Mouse (Mus musculus) thymus, adult 18-20 months (tissue): ENCODE data around the gene Ptpn3.
"Not testable (repeated sequence)": the region's sequence is repeated elsewhere in the genome, so short reads cannot be mapped to it uniquely, and the experiment has no call there.

Experiments used
- DNase-seq, 2 experiments: peaks; one replicate each; pipeline ENCODE4 v3.0.0; 2022; ENCODE audit warnings: mixed read lengths in 2 of 2

Ptpn3 gene

DNA sequence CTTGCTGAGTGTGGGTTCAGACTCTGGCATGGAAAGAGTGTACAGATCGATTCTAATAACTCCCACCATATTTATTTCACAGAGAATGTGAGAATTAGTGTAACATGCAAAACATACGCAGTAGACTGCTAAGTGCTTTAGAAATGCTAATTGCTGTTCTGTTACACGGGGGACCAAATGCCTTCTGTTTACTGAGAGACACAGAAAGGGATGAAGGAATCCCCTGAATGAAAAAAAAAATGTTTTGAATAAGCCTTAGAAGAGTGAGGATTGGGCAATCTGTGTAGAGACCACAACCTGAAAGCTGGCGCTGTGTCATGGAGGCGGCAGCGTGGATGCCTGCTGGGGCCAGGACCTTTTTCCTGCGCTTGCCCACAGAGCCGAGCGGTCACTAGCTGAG is 86.8 kb downstream of the Ptpn3 start:
- DNase-seq: no peak

DNA sequence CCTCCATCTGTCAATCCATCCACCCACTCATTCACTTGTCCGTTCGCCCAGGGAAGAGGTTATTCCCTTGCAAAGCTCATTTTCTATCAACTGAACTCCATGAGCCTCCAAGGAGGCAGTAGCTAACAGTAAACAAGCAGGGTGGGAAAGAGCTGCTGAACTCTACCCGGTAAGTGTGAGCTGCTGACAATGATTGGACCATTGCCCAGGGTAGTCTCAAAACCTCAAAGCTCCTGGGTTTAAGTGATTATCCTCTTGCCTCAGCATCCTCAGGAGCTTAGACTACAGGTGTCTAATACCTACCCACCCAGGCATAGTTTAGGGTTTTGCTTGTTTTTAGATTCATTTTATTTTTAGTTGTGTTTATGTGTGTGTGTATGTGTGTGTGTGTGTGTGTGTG is 87.5 kb downstream of the Ptpn3 start:
- no peak for DNase-seq

DNA sequence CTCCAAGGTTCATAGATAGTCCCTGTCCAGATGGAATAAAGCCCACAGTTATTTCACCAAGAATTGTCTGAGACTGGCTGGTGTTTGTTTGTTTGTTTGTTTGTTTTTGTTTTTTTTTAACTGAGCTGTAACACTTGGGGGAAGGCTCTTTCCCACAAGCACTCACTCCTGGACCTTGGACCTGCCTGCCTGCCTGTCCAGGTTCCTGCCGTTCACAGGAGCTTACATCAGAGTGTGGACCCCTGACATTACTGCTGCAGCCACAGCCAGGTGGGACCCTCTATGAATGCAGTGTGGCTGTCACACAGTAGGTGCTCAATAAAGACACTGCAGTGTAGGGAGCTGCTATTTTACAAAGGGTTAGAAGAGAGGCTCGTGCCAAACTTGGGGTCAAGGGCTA is 89.9 kb downstream of the Ptpn3 start:
- DNase-seq: no peak

DNA sequence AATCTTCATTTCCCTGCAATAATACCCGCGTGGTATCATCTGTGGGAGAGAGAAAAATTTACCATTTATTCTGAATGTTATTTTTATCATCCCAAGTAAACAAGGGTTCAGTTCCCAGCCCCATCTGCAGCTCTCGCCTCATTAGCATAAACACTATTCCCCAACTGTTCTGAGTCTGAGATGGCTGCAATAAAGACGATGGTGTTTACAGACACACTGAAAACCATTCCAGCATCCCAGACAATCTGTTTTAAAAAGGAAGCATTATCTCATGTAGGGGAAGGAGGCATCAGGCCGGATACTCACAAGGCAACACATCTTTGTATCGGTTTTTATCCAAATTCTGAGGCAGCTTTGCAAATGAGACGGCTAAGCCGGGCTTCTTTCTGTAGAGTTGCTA is 95.7 kb downstream of the Ptpn3 start:
- DNase-seq: no peak

DNA sequence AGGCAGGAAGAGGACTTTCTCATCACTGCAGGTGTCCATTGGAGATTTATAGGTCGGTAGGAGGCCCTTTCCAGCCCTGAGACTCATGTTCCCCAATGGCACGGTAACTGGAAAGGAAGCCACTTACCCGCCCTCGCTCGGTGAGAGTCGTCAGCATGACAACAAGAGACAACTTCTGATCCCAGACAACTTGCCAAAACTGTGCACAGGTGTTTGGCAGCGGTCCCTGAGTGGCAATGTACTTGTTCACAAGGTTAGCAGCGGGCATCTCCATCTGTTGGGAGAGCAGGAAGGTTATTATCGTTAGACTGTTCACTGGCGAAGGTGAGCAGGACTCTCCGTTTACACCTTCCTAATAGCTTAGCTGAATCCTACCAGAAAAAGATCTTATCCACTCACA is 96.9 kb downstream of the Ptpn3 start:
- no peak for DNase-seq

DNA sequence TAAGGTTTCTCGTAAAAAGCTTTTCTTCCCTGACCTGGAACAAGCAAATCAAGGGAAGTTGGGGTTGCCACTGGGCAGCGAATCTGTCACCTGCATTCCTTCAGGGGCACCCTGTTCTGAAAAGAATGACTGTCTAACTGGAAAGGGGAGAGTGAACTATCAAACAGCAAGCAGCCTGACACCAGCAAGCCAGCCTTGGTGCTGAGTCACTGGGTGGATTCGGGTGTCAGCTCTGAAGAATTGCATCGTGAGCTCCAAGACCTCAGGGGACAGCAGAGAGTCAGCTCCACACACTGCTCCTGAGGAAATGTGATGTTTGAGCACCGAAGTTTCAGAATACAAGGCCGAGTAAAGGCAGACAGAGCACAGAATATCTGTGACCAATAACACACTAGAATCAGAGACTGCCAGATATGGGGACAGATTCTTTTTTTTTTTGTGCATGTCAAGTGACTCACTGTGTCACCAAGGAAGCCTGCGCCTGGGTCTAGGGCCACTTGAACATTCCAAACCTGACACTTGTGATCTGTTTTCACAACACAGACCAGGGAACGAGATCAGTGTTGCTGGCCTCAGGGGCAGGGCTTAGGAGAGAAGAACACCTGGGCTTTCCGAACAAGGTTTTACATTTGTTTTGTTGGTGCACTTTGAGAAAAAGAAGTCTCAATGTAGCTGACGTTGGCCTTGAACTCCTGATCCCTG is 98.8 kb downstream of the Ptpn3 start:
- DNase-seq: no peak

DNA sequence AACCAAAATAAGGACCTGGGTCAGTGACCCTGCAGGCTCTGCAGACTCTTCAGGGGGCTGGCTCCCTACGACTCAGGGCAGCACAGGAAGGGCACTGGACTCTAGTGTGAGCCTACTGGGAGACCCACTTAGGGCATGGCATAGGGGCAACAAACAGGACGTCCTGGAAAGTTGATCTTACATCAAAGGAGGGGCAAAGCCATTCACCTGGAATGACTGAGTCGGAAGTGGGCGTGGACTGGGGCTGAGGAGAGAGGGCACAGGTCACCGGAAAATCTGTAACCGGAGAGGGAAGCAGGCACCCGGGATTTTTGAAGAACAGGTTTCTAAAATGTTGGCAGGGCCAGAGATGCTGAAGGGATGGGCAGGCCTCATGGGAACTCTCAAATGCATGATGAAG is 99.5 kb downstream of the Ptpn3 start:
- no peak for DNase-seq

DNA sequence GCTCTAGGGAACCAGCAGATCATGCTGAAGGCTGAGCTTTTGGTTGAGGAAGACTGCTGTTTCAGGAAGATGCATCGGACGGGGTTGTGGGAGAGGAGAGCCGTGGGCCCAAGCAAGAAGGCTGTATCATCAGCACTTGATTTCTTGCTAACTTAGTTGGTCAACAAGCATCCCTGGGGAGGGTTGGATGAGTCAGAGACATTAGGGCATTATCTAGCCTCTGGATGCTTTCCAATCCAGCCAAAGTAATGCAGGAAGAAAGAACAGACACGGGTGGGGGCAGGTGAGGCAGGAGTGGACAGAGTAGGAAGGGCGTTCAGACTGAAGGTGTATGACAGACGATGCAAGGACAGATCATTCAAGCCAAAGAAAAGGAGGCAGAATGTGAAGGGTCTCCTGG is 101.0 kb downstream of the Ptpn3 start:
- no peak for DNase-seq

DNA sequence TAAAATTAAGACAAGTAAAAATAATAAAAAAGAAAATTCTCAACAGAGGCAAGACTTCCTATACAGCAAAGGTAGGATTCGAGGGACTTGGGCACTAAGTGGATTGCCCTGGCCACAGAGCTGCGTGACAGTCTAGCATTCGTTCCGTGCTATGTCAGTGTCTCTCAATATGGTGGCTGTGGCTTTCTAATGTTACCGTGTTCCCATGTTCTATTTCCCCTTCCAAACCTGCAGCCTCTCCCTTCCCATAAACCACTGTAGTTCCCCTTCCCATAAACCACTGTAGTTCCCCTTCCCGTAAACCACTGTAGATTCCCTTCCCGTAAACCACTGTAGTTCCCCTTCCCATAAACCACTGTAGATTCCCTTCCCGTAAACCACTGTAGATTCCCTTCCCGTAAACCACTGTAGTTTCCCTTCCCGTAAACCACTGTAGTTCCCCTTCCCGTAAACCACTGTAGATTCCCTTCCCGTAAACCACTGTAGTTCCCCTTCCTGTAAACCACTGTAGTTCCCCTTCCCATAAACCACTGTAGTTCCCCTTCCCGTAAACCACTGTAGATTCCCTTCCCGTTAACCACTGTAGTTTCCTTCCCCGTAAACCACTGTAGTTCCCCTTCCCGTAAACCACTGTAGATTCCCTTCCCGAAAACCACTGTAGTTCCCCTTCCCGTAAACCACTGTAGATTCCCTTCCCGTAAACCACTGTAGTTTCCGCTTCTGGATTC is 102.8 kb downstream of the Ptpn3 start:
- not testable (repeated sequence) for DNase-seq

DNA sequence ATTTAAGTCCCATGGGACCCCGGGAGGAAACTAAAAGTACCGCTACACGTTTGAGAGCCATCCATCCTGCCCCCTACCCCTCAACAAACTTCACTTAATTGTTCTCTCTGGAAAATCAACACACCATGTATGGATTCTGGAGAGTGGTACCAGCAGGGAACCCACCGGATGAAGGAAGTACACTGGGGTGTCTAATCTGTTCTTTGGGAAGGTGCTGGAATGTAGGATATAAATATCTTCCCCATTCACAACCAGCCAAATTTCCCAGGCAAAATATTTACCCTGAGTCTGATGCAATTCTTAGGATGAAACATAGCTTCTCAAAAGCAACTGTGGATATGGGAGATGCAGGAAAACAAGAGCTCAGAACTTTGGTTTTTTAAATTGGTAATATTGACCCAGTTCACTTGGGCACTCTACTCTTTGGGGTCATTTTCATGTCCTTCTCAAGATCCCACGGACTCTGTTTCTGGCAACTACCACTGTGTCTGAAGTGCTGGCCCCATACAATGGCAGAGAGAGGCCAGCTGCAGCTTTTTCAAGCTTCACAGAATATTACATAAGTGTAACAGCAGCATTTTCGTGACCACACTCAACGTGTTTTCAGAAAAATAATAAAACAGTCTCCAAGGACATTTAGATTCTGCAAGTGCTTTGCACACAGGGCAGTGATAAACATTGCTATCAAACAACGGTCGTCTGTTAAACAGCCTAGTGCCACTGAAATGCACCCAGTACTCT is 109.9 kb downstream of the Ptpn3 start:
- DNase-seq: no peak

DNA sequence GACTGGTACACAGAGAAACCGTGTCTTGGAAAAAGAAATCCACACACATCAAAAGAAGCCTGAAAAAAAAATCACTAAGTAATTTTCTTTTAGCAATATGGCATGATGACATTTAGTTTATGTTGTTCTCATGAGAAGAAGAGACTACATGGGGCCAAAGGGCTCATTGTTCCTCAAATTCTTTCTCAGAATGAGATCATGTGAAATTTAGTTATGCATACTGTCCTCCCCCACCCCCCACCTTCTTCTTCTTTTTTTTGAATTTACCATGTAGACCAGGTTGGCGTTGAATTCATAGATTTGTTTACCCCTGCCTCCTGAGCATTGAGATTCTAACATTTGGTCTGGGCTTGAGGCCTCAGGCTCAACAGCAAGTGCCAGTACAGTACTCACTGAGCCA is 111.8 kb downstream of the Ptpn3 start:
- DNase-seq: no peak

DNA sequence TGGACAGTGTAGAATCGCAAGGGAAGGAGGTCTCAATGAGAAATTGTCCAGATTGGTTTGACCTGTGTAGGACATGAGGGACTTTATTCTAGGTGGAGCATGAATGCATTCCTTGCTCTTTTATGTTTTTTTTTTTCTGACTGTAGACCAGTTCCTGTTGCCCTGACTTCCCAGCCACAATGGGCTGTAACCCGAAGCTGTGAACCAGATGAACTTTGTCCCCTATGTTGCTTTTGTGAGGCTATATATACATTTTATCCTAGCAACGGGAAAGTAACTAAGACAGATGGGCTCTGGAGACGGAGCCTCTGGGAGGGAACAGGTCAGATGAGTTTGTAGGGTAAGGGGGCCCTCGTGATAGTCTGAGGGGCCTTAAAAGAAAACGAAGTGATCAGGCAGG is 115.6 kb downstream of the Ptpn3 start:
- no peak for DNase-seq

DNA sequence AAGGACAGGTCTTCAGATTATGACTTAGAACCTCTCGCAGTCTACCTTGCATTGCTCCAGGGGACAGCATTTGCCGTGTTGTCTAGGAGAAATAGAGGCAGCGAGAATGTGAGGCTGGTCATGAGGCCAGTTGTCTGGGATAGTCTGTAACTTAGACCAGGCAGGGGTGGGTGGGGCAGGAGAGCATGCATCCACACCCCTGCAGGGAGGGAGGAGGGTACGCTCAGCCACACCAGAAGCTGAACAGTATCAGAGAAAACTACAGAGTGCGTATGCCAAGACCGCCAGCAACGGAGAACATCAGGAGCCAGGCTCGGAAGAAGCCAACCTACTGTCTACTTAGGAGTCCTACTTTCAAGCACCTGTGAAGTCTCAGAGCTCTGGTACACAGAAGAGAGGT is 116.2 kb downstream of the Ptpn3 start:
- DNase-seq: no peak

DNA sequence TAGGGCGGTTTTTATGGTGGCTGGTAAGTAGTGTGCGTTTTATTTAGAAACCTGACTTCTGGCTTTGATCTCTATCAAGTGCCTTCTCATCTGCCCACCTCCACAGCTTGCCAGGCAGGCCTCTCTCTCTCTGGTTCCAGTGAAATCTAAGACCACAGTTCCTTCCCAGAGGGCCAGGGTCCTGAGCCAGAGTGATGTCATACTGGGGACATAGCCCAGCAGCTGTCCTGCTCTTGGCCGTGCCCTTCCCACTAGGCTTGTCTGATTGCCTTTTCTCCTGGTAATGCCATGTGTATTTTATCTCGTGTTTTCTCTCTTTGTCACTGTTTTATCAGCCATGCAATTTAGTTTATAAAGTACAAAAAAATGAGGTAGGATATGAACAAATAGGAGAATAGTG is 118.1 kb downstream of the Ptpn3 start:
- no peak for DNase-seq

DNA sequence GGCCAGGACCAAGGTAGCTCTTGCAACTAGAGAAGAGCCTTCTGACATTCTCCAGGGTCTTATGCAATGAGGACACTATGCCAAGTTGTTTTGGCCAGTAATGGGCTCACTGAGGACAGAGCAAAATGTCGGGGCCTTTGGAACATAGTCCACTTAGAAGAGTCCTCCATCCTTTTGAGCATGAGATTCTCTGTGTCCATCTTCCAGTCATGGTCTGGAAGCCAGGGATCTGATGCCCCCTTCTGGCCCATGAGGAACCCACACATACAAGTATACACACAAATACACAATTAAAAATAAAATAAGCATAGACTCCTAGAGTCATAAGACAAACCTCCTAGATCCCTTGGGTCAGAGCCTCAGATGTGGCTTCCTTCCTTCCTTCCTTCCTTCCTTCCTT is 120.1 kb downstream of the Ptpn3 start:
- DNase-seq: no peak

DNA sequence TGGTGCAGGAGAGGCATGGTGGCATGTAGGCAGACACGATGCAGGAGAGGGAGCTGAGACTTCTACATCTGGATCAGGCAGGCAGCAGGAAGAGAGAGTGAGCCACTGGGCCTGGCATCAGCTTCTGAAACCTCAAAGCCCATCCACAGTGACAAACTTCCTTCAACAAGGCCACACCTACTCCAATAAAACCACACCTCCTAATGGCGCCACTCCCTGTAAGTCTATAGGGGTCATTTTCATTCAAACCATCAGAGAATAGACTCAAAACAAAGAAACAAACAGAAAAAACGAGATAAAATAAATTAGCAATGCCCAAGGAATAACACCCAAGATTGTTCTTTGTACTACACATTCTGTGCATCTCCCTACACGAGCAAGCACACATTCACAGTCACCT is 122.8 kb downstream of the Ptpn3 start:
- DNase-seq: no peak

DNA sequence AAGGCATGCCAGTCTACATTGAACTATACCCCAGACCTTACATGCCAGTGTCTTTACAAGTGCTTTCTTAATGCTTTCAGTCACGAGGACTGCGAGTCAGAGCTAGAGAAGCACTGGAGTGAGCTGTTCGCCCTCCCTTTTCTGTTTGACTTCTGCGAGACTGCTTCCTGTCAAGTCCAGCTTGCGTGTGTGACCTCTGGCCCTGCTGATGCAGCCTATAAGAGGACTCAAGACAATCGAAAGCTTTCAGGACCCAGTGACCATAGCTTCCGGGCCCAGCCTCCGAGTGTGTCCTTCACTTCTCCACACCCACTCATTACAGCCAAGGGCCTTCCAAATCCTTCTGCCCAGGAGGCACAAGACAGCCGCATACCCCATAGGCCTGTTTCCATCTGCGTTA is 126.3 kb downstream of the Ptpn3 start:
- DNase-seq: no peak

DNA sequence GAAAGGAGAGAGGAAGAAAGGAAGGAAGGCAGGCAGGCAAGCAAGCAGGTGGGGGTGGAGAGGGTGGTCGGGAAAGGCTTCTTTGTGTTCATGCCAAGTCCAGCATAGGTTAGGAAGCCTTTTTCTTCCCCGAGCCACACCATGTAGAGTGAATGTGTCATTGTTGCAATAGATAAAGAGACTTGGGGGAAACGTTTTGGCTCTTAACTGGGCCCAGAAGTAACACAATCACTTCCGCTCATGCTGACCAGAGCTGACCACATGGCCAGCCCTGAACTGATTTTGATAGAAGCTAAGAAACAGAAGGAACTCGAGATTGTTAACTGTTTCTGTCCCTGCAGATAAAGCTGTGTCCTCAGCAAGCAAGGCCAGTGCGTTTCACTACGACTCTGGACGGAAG is 128.8 kb downstream of the Ptpn3 start:
- no peak for DNase-seq

DNA sequence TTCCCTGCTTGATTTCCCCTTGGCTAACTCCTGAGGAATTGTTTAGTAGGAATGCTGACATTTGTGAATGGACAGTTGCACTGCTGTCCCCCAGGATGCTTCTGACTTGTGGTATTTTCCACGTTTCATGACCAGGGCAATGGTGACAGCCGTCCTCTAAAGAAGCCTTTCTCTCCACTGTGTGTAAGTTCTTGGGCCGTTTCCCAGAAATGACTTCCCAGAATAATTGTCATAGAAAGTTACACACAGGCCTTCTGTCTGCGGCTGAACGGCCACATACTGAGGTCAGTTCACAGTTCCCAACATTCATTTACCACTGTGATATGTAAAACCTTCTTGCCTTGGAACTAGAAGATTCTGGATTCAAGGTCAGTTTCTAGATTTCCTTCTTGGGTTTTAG is 129.8 kb downstream of the Ptpn3 start:
- no peak for DNase-seq

DNA sequence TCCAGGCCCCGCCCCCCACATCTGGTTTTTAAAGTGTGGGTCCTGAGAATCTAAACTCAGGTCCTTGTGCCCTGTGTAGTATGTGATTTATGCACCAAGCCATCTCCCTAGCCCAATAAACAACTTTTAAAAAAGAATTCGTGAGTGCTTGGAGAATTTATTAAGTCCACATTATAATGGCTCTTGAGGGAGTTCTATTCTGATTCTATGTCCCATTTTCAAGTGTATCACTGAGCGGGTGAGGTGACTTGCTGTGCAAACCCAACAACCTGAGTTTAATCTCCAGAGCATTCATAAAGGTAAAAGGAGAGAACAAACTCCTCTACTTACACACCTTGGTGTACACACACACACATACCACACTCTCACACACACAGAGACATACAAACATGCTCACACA is 133.0 kb downstream of the Ptpn3 start:
- no peak for DNase-seq

DNA sequence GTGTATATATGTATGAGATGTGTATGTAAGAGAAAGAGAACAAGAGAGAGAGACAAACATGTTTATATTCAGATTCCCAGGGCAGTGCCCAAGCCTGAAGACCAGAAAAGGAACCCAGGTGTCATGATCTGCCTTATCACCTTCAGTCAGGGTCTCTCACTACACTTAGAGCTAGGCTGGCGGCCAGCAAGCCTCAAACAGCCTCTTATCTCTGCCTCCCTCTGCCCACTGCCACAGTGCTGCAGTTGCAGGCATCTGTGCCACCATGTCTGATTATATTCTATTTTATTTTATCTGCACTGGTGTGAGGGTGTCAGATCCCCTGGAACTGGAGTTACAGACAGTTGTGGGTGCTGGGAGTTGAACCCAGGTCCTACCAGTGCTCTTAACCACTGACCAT is 133.4 kb downstream of the Ptpn3 start:
- no peak for DNase-seq

DNA sequence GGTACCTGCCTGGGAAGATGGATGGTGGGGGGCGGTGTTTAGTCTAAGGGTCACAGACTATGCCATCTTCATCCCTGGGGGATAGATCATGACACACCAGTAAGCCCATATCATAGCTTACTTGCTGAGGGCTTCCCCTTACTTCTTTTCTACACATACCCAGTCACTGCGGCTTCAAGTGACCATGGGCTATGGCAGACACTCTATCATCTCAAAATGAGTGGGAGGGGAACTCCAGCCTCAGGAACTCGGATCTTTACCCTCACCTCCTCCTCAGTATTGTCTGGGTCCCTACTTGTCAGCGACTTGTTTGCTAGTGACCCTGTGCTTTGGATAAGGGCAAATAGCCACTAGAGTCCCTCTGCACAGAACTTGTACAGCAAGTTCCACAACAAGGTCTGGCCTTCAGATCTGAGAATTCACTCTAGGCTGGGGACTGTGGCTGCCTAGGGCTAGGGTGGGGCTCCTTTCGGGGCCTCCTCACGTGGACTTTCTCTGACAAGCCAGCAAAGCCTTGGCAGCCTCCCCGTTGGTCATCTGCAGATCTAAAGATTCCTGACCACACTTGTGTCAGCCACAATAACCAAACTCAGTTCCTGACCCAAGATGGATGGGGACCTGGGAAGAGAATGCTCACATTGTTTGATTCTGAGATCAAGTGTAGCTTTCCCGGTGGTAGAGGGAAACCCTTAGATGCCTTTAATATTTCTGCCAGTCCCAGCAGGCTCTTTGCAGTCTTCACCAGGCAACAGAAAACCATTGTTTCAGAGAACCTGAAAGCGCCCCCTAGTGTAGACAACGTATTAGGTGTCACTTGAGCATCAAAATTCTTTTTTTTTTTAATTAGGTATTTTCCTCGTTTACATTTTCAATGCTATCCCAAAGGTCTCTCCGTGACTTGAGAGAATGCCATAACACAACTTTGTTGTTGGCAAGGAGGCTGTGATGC is 134.4 kb downstream of the Ptpn3 start:
- DNase-seq: no peak

DNA sequence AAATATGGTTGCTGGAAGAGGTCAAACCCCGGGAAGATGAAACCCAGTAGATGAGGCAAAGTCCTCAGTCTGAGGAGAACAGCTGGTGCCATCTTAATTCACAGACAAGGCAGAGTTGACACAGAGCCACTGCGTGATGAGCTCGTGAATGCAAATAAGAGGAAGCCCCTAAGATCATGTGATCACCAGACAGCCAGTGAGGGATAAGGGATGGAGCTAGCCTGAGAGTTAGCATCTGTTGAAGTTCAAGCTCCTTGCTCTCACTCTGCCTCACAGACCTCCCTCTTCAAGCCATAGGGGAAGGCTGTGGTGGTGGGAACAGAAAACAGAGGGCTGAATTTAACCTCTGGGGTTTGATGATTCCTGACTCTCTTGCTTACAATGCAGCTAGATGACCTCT is 136.0 kb downstream of the Ptpn3 start:
- DNase-seq: no peak
